Mouse (Mus musculus): ENCODE results near the gene Josd2. TPM values are rescaled to one million over a fixed set of nuclear protein-coding genes. Genes with fewer than 3 reads are reported as not detected.
A peak's percentile ranks its signal among the peaks of the same experiment; 100 is the strongest.

Josd2 gene
- polyA plus RNA-seq, 1 experiment, result 233 TPM

- Histone ChIP-seq H3K79me2 (ENCODE audit: control insufficient read depth, insufficient read depth) (peaks cover 11% of the 10 kb centered on the region), H3K27me3 (ENCODE audit: control insufficient read depth, insufficient read depth, insufficient read length) (no peaks in the 10 kb centered on the region), H3K4me2 (ENCODE audit: low read depth) (peak overlapping the region; percentile 88), H3K4me3 (peak overlapping the region; percentile 53), H3ac (ENCODE audit: control insufficient read depth, insufficient read length) (peak overlapping the region; percentile 47), H3K36me3 (ENCODE audit: control insufficient read depth, insufficient read depth) (no peaks in the 10 kb centered on the region)
- TF ChIP-seq REST (IDR thresholded peaks at IDR 0.05; ENCODE audit: insufficient read depth, insufficient read length) (no peak), CEBPB (IDR thresholded peaks at IDR 0.05; ENCODE audit: insufficient read depth, poor library complexity, severe bottlenecking) (no peak), MYOD1 (IDR thresholded peaks at IDR 0.05; ENCODE audit: control insufficient read depth in 1 of 3, insufficient read length in 2 of 3, low read depth in 2 of 3) (no peak)
Observed at GRCm38 (mm10) chr7:44497361-44498055, 29.7 kb downstream of the Josd2 start.

- Histone ChIP-seq H3K27me3 (ENCODE audit: control insufficient read depth, insufficient read depth, insufficient read length) (no peaks in the 10 kb centered on the region), H3K4me2 (ENCODE audit: low read depth) (no peak overlapping the region), H3K79me2 (ENCODE audit: control insufficient read depth, insufficient read depth) (peaks cover 11% of the 10 kb centered on the region), H3K36me3 (ENCODE audit: control insufficient read depth, insufficient read depth) (no peaks in the 10 kb centered on the region), H3ac (ENCODE audit: control insufficient read depth, insufficient read length) (no peak overlapping the region), H3K4me3 (no peak overlapping the region)
- TF ChIP-seq POLR2AphosphoS2 (IDR thresholded peaks at IDR 0.05; ENCODE audit: insufficient read length, low read depth) (no peak), MYOG (IDR thresholded peaks at IDR 0.05; ENCODE audit: control insufficient read depth in 1 of 3, insufficient read depth in 1 of 3, insufficient read length in 2 of 3, low read depth in 2 of 3) (no peak), MAX (IDR thresholded peaks at IDR 0.05; ENCODE audit: low read depth) (no peak), USF1 (IDR thresholded peaks at IDR 0.05; ENCODE audit: low read depth) (no peak), POLR2A (IDR thresholded peaks at IDR 0.05; ENCODE audit: insufficient read length, low read depth) (no peak), TCF12 (IDR thresholded peaks at IDR 0.05; ENCODE audit: insufficient read depth, poor library complexity, severe bottlenecking) (no peak), E2F4 (IDR thresholded peaks at IDR 0.05; ENCODE audit: insufficient read depth) (no peak), MYOD1 (IDR thresholded peaks at IDR 0.05; ENCODE audit: control insufficient read depth in 1 of 3, insufficient read length in 2 of 3, low read depth in 2 of 3) (no peak), CEBPB (IDR thresholded peaks at IDR 0.05; ENCODE audit: insufficient read depth, poor library complexity, severe bottlenecking) (no peak), TCF3 (IDR thresholded peaks at IDR 0.05; ENCODE audit: insufficient read length, low read depth) (no peak), SRF (IDR thresholded peaks at IDR 0.05; ENCODE audit: control insufficient read depth, insufficient read length, low read depth) (no peak), REST (IDR thresholded peaks at IDR 0.05; ENCODE audit: insufficient read depth, insufficient read length) (no peak)
Observed at GRCm38 (mm10) chr7:44498922-44499321, 31.1 kb downstream of the Josd2 start.

GRCm38 (mm10) chr7:44500046-44500445, 32.3 kb downstream of the Josd2 start:
- H3ac ChIP-seq (ENCODE audit: control insufficient read depth, insufficient read length), result no peak overlapping the region
- peaks cover 8% of the 10 kb centered on the region for H3K79me2 ChIP-seq (ENCODE audit: control insufficient read depth, insufficient read depth)
- peaks cover 5% of the 10 kb centered on the region for H3K27me3 ChIP-seq (ENCODE audit: control insufficient read depth, insufficient read depth, insufficient read length)
- H3K36me3 ChIP-seq (ENCODE audit: control insufficient read depth, insufficient read depth), result no peaks in the 10 kb centered on the region
- H3K4me3 ChIP-seq, result no peak overlapping the region
- no peak for TF ChIP-seq TCF3 (IDR thresholded peaks at IDR 0.05; ENCODE audit: insufficient read length, low read depth)
- no peak for TF ChIP-seq REST (IDR thresholded peaks at IDR 0.05; ENCODE audit: insufficient read depth, insufficient read length)
- TF ChIP-seq MYOD1 (IDR thresholded peaks at IDR 0.05; ENCODE audit: control insufficient read depth in 1 of 3, insufficient read length in 2 of 3, low read depth in 2 of 3), result no peak
- no peak for TF ChIP-seq MYOG (IDR thresholded peaks at IDR 0.05; ENCODE audit: control insufficient read depth in 1 of 3, insufficient read depth in 1 of 3, insufficient read length in 2 of 3, low read depth in 2 of 3)
- no peak for TF ChIP-seq POLR2AphosphoS2 (IDR thresholded peaks at IDR 0.05; ENCODE audit: insufficient read length, low read depth)
- TF ChIP-seq E2F4 (IDR thresholded peaks at IDR 0.05; ENCODE audit: insufficient read depth), result no peak
- TF ChIP-seq SRF (IDR thresholded peaks at IDR 0.05; ENCODE audit: control insufficient read depth, insufficient read length, low read depth), result no peak
- TF ChIP-seq MAX (IDR thresholded peaks at IDR 0.05; ENCODE audit: low read depth), result no peak
- no peak for TF ChIP-seq TCF12 (IDR thresholded peaks at IDR 0.05; ENCODE audit: insufficient read depth, poor library complexity, severe bottlenecking)
- no peak for TF ChIP-seq POLR2A (IDR thresholded peaks at IDR 0.05; ENCODE audit: insufficient read length, low read depth)
- no peak overlapping the region for H3K4me2 ChIP-seq (ENCODE audit: low read depth)

- peaks cover 17% of the 10 kb centered on the region for H3K27me3 ChIP-seq (ENCODE audit: control insufficient read depth, insufficient read depth, insufficient read length)
- H3ac ChIP-seq (ENCODE audit: control insufficient read depth, insufficient read length), result no peak overlapping the region
- TF ChIP-seq REST (IDR thresholded peaks at IDR 0.05; ENCODE audit: insufficient read depth, insufficient read length) (no peak), MAX (IDR thresholded peaks at IDR 0.05; ENCODE audit: low read depth) (no peak), SRF (IDR thresholded peaks at IDR 0.05; ENCODE audit: control insufficient read depth, insufficient read length, low read depth) (no peak), E2F4 (IDR thresholded peaks at IDR 0.05; ENCODE audit: insufficient read depth) (no peak), TCF3 (IDR thresholded peaks at IDR 0.05; ENCODE audit: insufficient read length, low read depth) (no peak), MYOG (IDR thresholded peaks at IDR 0.05; ENCODE audit: control insufficient read depth in 1 of 3, insufficient read depth in 1 of 3, insufficient read length in 2 of 3, low read depth in 2 of 3) (no peak), CEBPB (IDR thresholded peaks at IDR 0.05; ENCODE audit: insufficient read depth, poor library complexity, severe bottlenecking) (no peak), MYOD1 (IDR thresholded peaks at IDR 0.05; ENCODE audit: control insufficient read depth in 1 of 3, insufficient read length in 2 of 3, low read depth in 2 of 3) (no peak), USF1 (IDR thresholded peaks at IDR 0.05; ENCODE audit: low read depth) (no peak), POLR2AphosphoS2 (IDR thresholded peaks at IDR 0.05; ENCODE audit: insufficient read length, low read depth) (no peak), TCF12 (IDR thresholded peaks at IDR 0.05; ENCODE audit: insufficient read depth, poor library complexity, severe bottlenecking) (no peak)
- no peak overlapping the region for H3K4me2 ChIP-seq (ENCODE audit: low read depth)
- H3K36me3 ChIP-seq (ENCODE audit: control insufficient read depth, insufficient read depth), result no peaks in the 10 kb centered on the region
- no peak overlapping the region for H3K4me3 ChIP-seq
- H3K79me2 ChIP-seq (ENCODE audit: control insufficient read depth, insufficient read depth), result no peaks in the 10 kb centered on the region
Observed at GRCm38 (mm10) chr7:44501563-44502115, 33.9 kb downstream of the Josd2 start.

Data from myocyte (in vitro differentiated cells).